Mouse (Mus musculus): ENCODE results near the gene Mrnip.

DNA sequence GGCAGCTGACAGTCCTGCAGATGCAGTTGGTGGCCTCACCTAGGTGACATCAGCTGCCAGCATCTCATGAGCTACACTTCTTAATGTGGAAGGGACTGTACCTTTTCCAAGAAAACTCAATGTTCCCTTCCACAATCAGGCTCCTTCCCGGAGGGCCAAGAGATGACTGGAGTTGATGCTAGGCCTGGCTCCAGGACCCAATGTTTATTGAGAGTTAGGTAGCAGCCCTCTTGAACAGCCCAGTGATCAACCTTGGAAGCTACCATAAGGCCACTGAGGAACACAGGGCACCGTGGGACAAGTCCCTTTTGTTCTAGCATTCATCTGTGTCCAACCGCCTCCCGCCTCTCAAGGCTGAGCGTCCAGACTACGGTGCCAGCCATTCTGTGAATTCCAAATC is 42.0 kb upstream of the Mrnip start:
- TF ChIP-seq POU5F1 (IDR thresholded peaks at IDR 0.05; ENCODE audit: borderline replicate concordance, low read length) (no peak), CTCF (conservative IDR thresholded peaks at IDR 0.05; ENCODE audit: low read length) (no peak), NANOG (IDR thresholded peaks at IDR 0.05; ENCODE audit: borderline replicate concordance, low read length) (no peak)
